Mouse (Mus musculus) heart, embryonic 13.5 days (tissue): Measurements from ENCODE around the gene Abl1. TPM values are rescaled to one million over a fixed set of nuclear protein-coding genes. Genes with fewer than 3 reads are reported as not detected.
A peak's percentile ranks its signal among the peaks of the same experiment; 100 is the strongest.

ENCODE experiments used
- ATAC-seq: fragments of 200-750 bp; cut with Nextera tagmentation; 2 replicates; pipeline ENCODE4 v1.8.0; 2017; ENCODE audit warnings: moderate TSS enrichment; ENCODE audit not compliant: insufficient number of reproducible peaks, low FRiP score, low TSS enrichment; ENCODE audit errors: extremely low read depth
- H3K27ac ChIP-seq: fragments of 300-500 bp; sonication (generic); replicated peaks from 2 replicates; pipeline ENCODE4 v1.5.1; 2015; ENCODE audit warnings: moderate library complexity, mild to moderate bottlenecking, inconsistent platforms
- H3K27me3 ChIP-seq: fragments of 300-500 bp; sonication (generic); replicated peaks from 2 replicates; pipeline ENCODE4 v1.6.1; 2015; ENCODE audit warnings: mild to moderate bottlenecking, inconsistent platforms
- H3K36me3 ChIP-seq: fragments of 300-500 bp; sonication (generic); 2 replicates; pipeline ENCODE4 v1.6.1; 2015; ENCODE audit warnings: mild to moderate bottlenecking, inconsistent platforms
- H3K4me1 ChIP-seq: fragments of 300-500 bp; sonication (generic); 2 replicates; pipeline ENCODE4 v1.6.1; 2015; ENCODE audit warnings: inconsistent platforms
- H3K4me2 ChIP-seq: fragments of 300-500 bp; sonication (generic); 2 replicates; pipeline ENCODE4 v1.6.1; 2015; ENCODE audit warnings: inconsistent platforms, mild to moderate bottlenecking, moderate library complexity
- H3K4me3 ChIP-seq: fragments of 300-500 bp; sonication (generic); 2 replicates; pipeline ENCODE4 v1.5.1; 2015; ENCODE audit warnings: moderate library complexity, mild to moderate bottlenecking, inconsistent platforms
- H3K9ac ChIP-seq: fragments of 300-500 bp; sonication (generic); 2 replicates; pipeline ENCODE4 v1.6.1; 2015; ENCODE audit warnings: inconsistent platforms, mild to moderate bottlenecking, moderate library complexity
- H3K9me3 ChIP-seq: fragments of 300-500 bp; sonication (generic); 2 replicates; pipeline ENCODE4 v1.6.1; 2016; ENCODE audit warnings: inconsistent platforms
- WGBS: fragments of 180-500 bp; shearing (Covaris S2); methylation state at CpG from one replicate; pipeline ENCODE4 v1.1.7; 2015; ENCODE audit warnings: mixed read lengths; 5-methylcytosine and 5-hydroxymethylcytosine counted together
- polyA plus RNA-seq: library from polyadenylated mRNA; unstranded; fragments of >200 nt; fragmentation: Nextera tagmentation; extraction: Ambion mirVana; gene quantifications from 2 replicates; pipeline ENCODE4 v1.2.1, GENCODE M21; 2015

Abl1 gene
- polyA plus RNA-seq, 1 experiment from 2014 or later, result 27.9 TPM

DNA sequence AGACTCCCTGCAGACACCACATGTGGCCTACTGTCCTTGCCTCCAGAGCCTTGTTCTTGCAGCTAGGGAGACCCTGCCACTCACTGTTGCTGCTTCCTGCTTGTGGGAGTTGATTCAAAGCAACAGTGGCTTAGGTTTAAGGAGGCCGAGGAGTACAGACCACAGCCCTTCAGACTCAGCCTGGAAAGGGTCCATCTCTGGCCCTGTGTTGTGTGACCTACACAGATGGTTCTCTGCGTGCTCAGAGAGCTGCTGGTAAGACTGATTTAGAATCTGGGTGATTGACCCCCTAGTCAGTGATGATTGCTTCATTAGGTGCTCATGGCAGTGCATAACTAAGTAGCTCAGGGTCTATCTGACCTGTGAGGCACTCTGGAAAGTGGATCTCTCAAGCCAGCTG lies 101.0 kb downstream of the Abl1 start:
- 87% methylated on average over 2 of the region's 2 CpGs for WGBS
- H3K36me3 ChIP-seq, result peaks cover 100% of the 10 kb centered on the region
- ATAC-seq, result no peak

DNA sequence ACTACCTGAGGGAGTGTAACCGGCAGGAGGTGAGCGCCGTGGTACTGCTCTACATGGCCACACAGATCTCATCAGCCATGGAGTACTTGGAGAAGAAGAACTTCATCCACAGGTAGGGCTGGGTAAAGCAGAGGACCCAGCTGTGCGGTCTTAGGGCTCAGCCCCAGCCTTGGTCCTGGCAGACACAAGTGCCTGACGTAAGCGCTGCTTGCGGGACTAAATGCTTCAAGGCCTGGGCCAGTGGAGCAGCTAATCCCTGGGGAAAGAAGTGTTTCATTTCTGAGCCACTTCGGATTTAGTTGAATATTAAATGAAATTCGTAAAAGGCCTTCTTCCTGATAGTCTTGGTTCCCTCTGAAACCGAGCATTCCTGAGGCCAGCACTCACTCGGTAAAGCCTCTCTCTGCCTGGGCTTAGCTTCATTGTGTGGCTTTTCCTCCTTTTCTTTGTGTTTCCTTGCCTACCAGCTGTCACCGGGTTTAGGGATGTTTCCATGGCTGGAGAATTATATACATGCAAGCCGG lies 102.6 kb downstream of the Abl1 start:
- WGBS, result 85% methylated on average over 13 of the region's 13 CpGs
- peaks cover 100% of the 10 kb centered on the region for H3K36me3 ChIP-seq
- H3K27ac ChIP-seq, result no peak overlapping the region

More for the DNA sequence above, 101.0 kb downstream of the Abl1 start:
- Histone ChIP-seq H3K9me3 (no peaks in the 10 kb centered on the region), H3K4me2 (no peak overlapping the region), H3K4me1 (no peaks in the 10 kb centered on the region), H3K27me3 (no peaks in the 10 kb centered on the region), H3K27ac (no peak overlapping the region), H3K9ac (no peak overlapping the region), H3K4me3 (no peak overlapping the region)

DNA sequence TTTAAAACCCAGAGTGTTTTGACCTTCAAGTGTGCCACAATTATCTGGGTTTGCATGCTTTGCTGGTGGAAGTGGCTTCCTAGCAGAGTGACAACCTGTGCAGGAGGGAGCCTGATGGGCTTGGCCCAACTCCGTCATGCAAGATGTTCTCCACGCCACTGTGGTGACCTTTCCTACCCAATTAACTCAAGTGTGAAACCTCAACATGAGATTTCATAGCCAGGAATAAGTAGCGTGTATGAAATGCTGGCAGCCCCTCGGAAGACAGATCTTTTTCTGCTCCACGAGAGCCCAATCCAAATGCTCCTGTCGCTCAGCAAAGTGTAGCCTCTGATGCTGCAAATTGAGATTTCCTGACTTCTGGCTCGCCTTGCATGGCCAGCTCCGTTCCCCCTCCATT lies 103.1 kb downstream of the Abl1 start:
- Histone ChIP-seq H3K27me3 (no peaks in the 10 kb centered on the region), H3K36me3 (peaks cover 100% of the 10 kb centered on the region), H3K27ac (no peak overlapping the region), H3K9ac (no peak overlapping the region), H3K4me3 (no peak overlapping the region), H3K9me3 (no peaks in the 10 kb centered on the region), H3K4me1 (no peaks in the 10 kb centered on the region), H3K4me2 (no peak overlapping the region)
- ATAC-seq, result no peak
- WGBS, result 90% methylated on average over 8 of the region's 8 CpGs

More for the DNA sequence above, 102.6 kb downstream of the Abl1 start:
- H3K4me2 ChIP-seq, result no peak overlapping the region
- H3K9me3 ChIP-seq, result no peaks in the 10 kb centered on the region
- H3K4me3 ChIP-seq, result no peak overlapping the region
- no peaks in the 10 kb centered on the region for H3K27me3 ChIP-seq
- no peak for ATAC-seq
- no peaks in the 10 kb centered on the region for H3K4me1 ChIP-seq
- no peak overlapping the region for H3K9ac ChIP-seq

DNA sequence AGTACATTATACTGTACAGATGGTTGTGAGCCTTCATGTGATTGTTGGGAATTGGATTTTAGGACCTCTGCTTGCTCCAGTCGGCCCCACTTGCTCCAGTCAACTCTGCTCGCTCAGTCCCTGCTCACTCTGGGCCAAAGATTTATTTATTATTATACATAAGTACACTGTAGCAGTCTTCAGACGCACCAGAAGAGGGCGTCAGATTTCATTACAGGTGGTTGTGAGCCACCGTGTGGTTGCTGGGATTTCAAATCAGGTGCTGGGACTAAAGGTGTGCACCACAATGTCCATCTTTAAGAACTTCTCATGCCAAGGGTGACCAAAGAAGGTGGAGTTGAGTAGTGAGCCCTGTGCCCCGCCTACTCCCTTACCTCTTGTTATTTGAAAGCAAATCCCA lies 104.4 kb downstream of the Abl1 start:
- Histone ChIP-seq H3K36me3 (peaks cover 100% of the 10 kb centered on the region), H3K27me3 (no peaks in the 10 kb centered on the region), H3K9ac (no peak overlapping the region), H3K9me3 (no peaks in the 10 kb centered on the region), H3K4me1 (no peaks in the 10 kb centered on the region), H3K4me2 (no peak overlapping the region), H3K27ac (no peak overlapping the region), H3K4me3 (no peak overlapping the region)
- 75% methylated on average over 6 of the region's 6 CpGs for WGBS
- ATAC-seq, result no peak

DNA sequence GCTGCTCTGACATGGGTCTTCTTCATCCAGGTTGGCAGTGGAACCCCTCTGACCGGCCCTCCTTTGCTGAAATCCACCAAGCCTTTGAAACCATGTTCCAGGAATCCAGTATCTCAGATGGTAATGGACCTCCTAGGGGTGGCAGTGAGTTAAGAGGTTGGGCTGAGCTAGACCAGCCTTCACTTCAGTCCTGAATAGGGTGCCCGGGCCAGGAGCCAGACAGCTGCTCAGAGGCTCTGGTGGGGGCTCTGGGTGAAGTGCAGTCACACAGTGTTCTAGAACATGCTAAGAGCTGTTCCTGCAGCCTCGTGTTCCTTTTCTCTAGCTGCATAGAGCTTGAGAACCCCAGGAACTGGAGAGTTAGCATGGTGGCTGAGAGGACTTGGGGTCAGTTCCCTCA lies 108.8 kb downstream of the Abl1 start:
- Histone ChIP-seq H3K27ac (no peak overlapping the region), H3K27me3 (no peaks in the 10 kb centered on the region), H3K4me3 (no peak overlapping the region), H3K9ac (no peak overlapping the region), H3K4me2 (no peak overlapping the region), H3K9me3 (no peaks in the 10 kb centered on the region), H3K4me1 (no peaks in the 10 kb centered on the region), H3K36me3 (peaks cover 100% of the 10 kb centered on the region)
- ATAC-seq, result no peak
- WGBS, result 82% methylated on average over 3 of the region's 3 CpGs

DNA sequence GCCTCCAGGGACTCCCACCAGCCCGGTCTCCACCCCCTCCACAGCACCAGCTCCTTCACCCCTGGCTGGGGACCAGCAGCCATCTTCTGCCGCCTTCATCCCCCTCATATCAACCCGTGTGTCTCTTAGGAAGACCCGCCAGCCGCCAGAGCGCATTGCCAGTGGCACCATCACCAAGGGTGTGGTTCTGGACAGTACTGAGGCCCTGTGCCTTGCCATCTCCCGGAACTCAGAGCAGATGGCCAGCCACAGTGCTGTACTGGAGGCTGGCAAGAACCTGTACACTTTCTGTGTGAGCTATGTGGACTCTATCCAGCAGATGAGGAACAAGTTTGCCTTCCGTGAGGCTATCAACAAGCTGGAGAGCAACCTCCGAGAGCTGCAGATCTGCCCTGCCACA lies 113.2 kb downstream of the Abl1 start:
- Histone ChIP-seq H3K27me3 (no peaks in the 10 kb centered on the region), H3K9me3 (no peaks in the 10 kb centered on the region), H3K4me2 (no peak overlapping the region), H3K9ac (no peak overlapping the region), H3K4me1 (peaks cover 6% of the 10 kb centered on the region; the same call in 1 of the 2 replicates), H3K4me3 (no peak overlapping the region), H3K36me3 (peaks cover 87% of the 10 kb centered on the region), H3K27ac (no peak overlapping the region)
- WGBS, result 83% methylated on average over 9 of the region's 9 CpGs
- no peak for ATAC-seq

DNA sequence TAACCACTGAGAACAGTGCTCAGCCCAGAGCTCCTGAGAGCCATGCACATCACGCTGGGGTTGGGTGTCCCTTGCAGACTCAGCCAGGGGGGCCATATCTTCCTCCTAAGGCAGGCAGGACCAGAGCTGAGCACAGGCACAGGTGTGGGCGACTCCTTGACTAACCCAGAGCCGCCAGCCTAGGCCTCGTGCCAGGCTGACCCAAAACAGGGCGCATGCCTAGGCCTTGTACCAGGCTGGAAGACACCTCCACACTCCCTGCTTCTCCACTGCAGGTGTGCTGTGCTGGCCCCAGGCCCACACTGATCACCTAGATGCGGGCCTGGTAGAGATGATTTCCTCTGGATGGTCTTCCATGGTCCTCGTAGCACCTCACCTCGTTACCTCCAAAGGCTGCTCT lies 114.6 kb downstream of the Abl1 start:
- Histone ChIP-seq H3K4me3 (no peak overlapping the region), H3K4me1 (peaks cover 6% of the 10 kb centered on the region; the same call in 1 of the 2 replicates), H3K9me3 (no peaks in the 10 kb centered on the region), H3K27me3 (no peaks in the 10 kb centered on the region), H3K9ac (no peak overlapping the region), H3K27ac (no peak overlapping the region), H3K36me3 (peaks cover 83% of the 10 kb centered on the region), H3K4me2 (no peak overlapping the region)
- WGBS, result 90% methylated on average over 8 of the region's 8 CpGs
- ATAC-seq, result no peak

DNA sequence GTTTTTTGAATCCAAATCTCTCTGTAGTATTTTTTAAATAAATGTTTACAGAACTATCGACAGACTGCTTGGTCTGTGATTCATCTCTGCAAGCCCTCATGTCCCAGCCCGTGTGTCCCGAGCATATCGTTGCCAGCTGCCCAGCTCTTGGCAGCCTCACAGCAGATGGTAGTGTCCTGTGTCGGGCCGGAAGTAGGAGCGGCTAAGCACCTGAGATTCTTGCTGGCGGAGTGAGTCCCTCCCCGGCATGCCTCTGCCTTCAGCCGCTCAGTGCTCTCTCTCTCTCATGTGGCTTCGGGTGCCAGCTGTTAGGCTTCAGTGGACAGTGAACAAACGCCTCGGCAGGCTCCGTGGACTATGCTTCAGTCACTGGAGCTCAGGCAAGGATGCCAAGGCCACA lies 115.3 kb downstream of the Abl1 start:
- no peak overlapping the region for H3K27ac ChIP-seq
- no peaks in the 10 kb centered on the region; the same call in 1 of the 2 replicates for H3K27me3 ChIP-seq
- H3K36me3 ChIP-seq, result peaks cover 76% of the 10 kb centered on the region
- ATAC-seq, result no peak
- WGBS, result 84% methylated on average over 14 of the region's 14 CpGs
- H3K9me3 ChIP-seq, result no peaks in the 10 kb centered on the region
- peaks cover 8% of the 10 kb centered on the region for H3K4me1 ChIP-seq
- no peak overlapping the region for H3K4me2 ChIP-seq
- no peak overlapping the region for H3K9ac ChIP-seq
- no peak overlapping the region for H3K4me3 ChIP-seq

DNA sequence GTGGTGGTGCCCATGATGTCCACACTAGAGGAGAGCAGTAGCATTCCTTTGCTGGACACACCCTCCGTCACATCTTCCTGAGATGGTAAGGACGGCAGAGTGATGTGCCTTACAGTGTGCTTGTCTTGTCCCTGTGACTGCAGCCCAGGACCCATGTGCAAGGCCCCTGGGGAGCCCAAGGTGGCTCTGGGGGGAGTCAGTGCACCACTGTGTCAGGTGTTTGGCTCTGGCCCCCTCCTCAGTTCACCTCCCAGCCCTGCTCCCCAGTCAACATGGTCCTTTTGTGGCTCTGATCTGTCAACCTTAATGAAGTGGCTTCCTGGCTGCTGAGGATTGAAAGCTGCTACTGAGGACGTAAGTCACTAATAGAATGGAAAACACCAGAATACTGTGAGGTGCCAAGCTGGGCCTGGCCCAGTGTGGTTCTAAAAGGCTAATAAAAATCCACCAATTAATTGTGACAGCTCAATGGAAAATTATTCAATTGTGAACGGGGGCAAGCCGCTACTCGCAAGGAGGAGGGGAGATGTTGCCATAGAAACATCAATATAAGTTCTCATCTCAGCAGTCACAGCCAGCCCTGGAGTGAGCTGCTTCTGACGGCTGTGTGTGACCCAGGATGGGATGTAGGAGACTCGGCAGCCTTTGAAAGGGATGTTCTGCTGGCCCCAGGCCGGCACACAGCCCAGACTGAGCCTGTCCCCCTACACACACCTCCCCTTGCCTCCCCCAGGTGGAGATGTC lies 118.6 kb downstream of the Abl1 start:
- no peak for ATAC-seq
- no peak overlapping the region for H3K9ac ChIP-seq
- 56% methylated on average over 9 of the region's 9 CpGs for WGBS

DNA sequence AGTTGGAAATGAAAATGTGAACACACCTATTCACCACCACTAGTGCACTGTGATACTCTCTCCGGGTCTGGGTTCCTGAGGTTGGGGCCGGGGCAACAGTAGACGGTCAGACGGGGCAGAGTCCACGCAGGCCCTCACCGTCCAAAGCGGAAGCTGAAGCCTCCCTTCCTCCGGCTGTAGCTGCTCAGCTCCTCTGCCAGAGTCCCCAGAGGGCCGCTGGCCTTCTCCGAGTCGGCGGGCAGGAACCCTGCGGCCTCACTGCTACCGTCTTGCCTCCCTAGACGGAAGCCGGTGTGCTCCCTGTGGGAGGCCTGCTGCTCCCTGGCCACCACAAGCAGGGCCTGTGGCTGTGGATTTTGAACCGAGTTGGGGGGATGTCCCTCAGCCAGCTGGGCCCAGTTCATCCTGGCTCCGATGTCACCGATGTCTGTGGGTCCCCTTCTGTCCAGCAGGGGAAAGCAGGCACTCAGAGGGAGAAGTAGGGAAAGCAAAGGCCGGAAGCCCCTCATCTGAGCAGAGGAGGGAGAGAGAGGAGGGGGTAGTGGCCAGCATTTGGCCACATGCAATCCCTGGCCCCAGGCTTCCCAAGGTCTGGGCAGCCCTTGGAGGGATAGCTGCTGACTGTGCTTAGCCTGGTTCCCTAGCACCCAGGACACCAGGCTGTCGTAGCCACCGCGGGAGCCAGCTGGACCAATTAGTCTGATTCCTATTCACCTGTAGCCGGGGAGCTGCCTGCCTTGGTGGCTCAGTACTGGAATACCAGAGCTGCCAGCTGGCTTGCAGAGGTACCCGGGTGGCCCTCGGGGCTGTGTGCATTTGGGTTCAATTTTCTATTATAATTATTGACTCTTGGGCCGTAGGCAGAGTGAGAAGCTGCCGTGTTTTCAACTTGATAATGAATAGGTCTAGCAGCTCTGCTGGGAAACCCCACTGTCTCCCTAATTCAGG lies 120.5 kb downstream of the Abl1 start:
- Histone ChIP-seq H3K36me3 (peaks cover 24% of the 10 kb centered on the region), H3K9ac (peak overlapping the region; percentile 48; the same call in 1 of the 2 replicates), H3K4me3 (no peak overlapping the region), H3K27me3 (peaks cover 17% of the 10 kb centered on the region; the same call in 1 of the 2 replicates), H3K27ac (no peak overlapping the region), H3K9me3 (no peaks in the 10 kb centered on the region), H3K4me1 (peaks cover 17% of the 10 kb centered on the region), H3K4me2 (no peak overlapping the region)
- WGBS, result 39% methylated on average over 28 of the region's 28 CpGs
- no peak for ATAC-seq

More for the DNA sequence above, 118.6 kb downstream of the Abl1 start:
- Histone ChIP-seq H3K4me1 (peaks cover 17% of the 10 kb centered on the region), H3K27me3 (peaks cover 12% of the 10 kb centered on the region; the same call in 1 of the 2 replicates), H3K27ac (no peak overlapping the region), H3K36me3 (peaks cover 43% of the 10 kb centered on the region), H3K4me3 (no peak overlapping the region), H3K4me2 (no peak overlapping the region), H3K9me3 (no peaks in the 10 kb centered on the region)

DNA sequence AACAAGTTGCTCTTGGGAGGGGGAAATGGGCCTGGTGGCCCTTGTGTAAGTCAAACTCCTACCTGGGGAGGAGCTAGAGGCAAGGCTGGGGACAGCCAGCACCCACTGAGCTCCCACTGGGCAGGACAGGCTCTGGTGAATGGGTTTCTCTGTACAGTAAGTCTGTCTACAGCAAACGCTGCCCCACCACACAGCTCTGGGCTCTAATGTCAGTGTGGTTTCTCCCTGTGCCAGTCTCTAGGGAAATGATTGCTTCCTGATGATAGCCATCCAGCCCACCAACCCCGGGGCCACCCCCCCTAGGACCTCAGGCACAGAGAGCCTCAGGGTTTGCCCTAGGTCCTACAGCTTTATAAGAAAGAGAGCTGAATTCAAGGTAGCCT lies 121.2 kb downstream of the Abl1 start:
- peaks cover 17% of the 10 kb centered on the region for H3K36me3 ChIP-seq
- H3K9me3 ChIP-seq, result no peaks in the 10 kb centered on the region
- no peak overlapping the region for H3K4me3 ChIP-seq
- 43% methylated on average over 2 of the region's 2 CpGs for WGBS
- ATAC-seq, result no peak
- no peak overlapping the region for H3K4me2 ChIP-seq
- H3K4me1 ChIP-seq, result peaks cover 17% of the 10 kb centered on the region
- H3K27ac ChIP-seq, result no peak overlapping the region
- H3K9ac ChIP-seq, result no peak overlapping the region
- H3K27me3 ChIP-seq, result peaks cover 24% of the 10 kb centered on the region; the same call in 1 of the 2 replicates
